In the genomic region with DNA sequence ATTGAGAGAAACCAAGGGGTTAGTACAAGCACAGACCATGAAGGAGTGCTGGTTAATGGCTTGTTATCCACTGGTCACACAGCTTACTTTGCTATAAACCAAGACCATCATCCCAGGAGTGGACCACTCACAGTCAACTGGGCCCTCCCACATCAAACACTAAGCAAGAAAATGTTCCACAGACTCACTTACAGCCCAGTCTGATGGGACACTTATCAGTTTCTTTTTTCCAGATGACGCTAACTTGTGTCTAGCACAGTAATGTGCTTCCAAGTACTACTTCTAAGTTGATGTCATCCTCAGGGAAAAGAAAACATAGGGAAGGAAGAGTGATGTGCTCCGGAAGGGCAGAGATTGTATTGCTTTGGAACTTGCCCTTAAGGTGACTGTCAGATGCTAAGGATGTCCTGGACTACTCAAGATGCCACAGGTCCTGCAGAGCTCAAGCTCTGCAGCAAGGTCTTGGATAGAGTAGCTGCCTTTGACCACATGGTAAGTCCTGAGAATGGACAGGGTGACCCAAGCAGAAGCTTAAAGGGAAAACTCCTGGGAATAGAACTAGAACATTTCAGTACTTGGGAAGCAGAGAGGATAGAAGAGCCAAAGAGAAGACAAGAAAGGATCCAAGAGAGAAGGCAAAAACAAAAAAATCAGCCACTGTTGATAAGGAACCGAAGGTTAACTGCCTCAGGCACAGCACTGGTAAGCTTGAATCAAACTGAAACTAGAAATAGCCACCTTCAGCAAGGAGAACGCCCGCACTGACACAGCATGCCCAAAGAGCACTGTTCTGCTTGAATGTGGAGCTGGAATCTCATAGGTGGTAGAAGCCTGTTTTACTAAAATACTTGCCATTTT, we compare ENCODE assay signal across 1 mouse cellular context.
TF ChIP-seq lines count a peak whose summit lies in the region.

No protein-coding gene starts in this region.

TF ChIP-seq in CH12.LX, 34 proteins besides CTCF, POLR2A, EP300 and RAD21 (continued from another document):
- TF ChIP-seq ZKSCAN1 (IDR thresholded peaks at IDR 0.05; ENCODE audit: borderline replicate concordance, low read depth, low read length) (0 out of 2 replicates have a peak, but pooled peaks have one; percentile 3), TCF12 (IDR thresholded peaks at IDR 0.05; ENCODE audit: low read depth, low read length) (peak; percentile 11; the same call in 1 of the 2 replicates), JUN (IDR thresholded peaks at IDR 0.05; ENCODE audit: insufficient read depth, low read depth, low read length) (peak; percentile 31; the same call in 1 of the 2 replicates), MYC (IDR thresholded peaks at IDR 0.05; ENCODE audit: low read depth, low read length) (peak; percentile 90), GABPA (IDR thresholded peaks at IDR 0.05; ENCODE audit: insufficient replicate concordance, low read depth, low read length) (no peak), PAX5 (IDR thresholded peaks at IDR 0.05; ENCODE audit: low read length) (no peak), MEF2A (IDR thresholded peaks at IDR 0.05; ENCODE audit: borderline replicate concordance, low read depth, low read length) (peak; percentile 59; the same call in 1 of the 2 replicates), MAFK (IDR thresholded peaks at IDR 0.05; ENCODE audit: insufficient replicate concordance, low read length) (no peak), BHLHE40 (IDR thresholded peaks at IDR 0.05; ENCODE audit: low read depth, low read length) (peak; percentile 28), MAX (IDR thresholded peaks at IDR 0.05; ENCODE audit: low read length) (peak; percentile 63), CHD1 (IDR thresholded peaks at IDR 0.05; ENCODE audit: low read depth, low read length) (peak; percentile 56; the same call in 1 of the 2 replicates), ELF1 (IDR thresholded peaks at IDR 0.05; ENCODE audit: low read depth, low read length) (no peak), SMC3 (IDR thresholded peaks at IDR 0.05; ENCODE audit: low read depth, low read length) (no peak), ZNF384 (IDR thresholded peaks at IDR 0.05; ENCODE audit: low read depth, low read length) (peak; percentile 41; the same call in 1 of the 2 replicates), POLR2AphosphoS2 (IDR thresholded peaks at IDR 0.05; ENCODE audit: low read depth, low read length) (no peak), RCOR1 (conservative IDR thresholded peaks at IDR 0.05; ENCODE audit: low read depth, low read length) (peak; percentile 72; the same call in 1 of the 2 replicates), ETS1 (conservative IDR thresholded peaks at IDR 0.05; ENCODE audit: low read depth, low read length) (no peak), ZMIZ1 (IDR thresholded peaks at IDR 0.05; ENCODE audit: low read depth, low read length) (0 out of 2 replicates have a peak, but pooled peaks have one; percentile 28), TBP (conservative IDR thresholded peaks at IDR 0.05; ENCODE audit: low read depth, low read length) (peak; percentile 43; the same call in 1 of the 2 replicates), ZC3H11A (IDR thresholded peaks at IDR 0.05; ENCODE audit: low read depth, low read length) (no peak)
